Mouse (Mus musculus): ENCODE measurements around the gene Casc3. TPM values are rescaled to one million over a fixed set of nuclear protein-coding genes. Genes with fewer than 3 reads are reported as not detected.
"Not testable (repeated sequence)": the region's sequence is repeated elsewhere in the genome, so short reads cannot be mapped to it uniquely, and the experiment has no call there.

Gene Casc3
- total RNA-seq, 2 experiments from 2014 or later, result 56.7 to 59.7 TPM

DNA sequence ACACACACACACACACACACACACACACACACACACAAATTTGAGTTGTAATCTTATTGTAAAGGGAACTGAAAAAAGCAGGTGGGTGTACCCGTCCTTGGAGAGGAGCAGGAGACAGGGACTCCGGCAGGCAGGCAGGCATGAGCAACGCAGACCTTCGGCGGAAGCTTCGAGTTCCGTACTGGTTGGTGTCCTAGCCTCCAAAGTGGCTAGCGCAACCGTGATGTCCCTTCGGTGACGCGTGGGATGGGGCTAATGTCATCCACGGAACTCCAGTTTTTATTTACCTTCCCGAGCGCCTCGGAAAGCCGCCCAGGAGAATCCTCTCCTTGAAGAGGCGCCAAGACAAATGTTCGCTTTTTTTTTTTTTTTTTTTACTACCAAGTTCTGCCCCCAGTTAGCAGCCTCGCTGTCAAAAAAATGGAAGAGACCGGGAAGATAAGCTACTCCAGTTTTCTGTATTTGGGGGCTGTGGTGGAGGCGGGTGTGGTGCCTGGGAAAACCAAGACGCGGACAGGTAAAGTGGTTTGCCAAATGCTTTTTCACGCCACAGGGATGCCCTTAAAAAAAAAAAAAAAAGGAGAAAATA lies 15.4 kb upstream of the Casc3 start:
- DNase-seq (ENCODE audit: low spot score in 2 of 2), result no peak

GRCm38 (mm10) chr11:98789824-98790223 lies 14.9 kb upstream of the Casc3 start:
- DNase-seq (ENCODE audit: low spot score in 2 of 2), result no peak

GRCm38 (mm10) chr11:98790631-98791205 lies 14.0 kb upstream of the Casc3 start:
- DNase-seq (ENCODE audit: low spot score in 2 of 2), result no peak

GRCm38 (mm10) chr11:98791448-98791847 lies 13.3 kb upstream of the Casc3 start:
- DNase-seq (ENCODE audit: low spot score in 2 of 2), result no peak

- no peak for DNase-seq (ENCODE audit: low spot score in 2 of 2)
Observed at GRCm38 (mm10) chr11:98792081-98792480, 12.6 kb upstream of the Casc3 start.

- peak in 1 of 2 experiments; percentile 84 for DNase-seq (ENCODE audit: low spot score in 2 of 2)
Observed at GRCm38 (mm10) chr11:98794469-98795014, 10.2 kb upstream of the Casc3 start.

DNA sequence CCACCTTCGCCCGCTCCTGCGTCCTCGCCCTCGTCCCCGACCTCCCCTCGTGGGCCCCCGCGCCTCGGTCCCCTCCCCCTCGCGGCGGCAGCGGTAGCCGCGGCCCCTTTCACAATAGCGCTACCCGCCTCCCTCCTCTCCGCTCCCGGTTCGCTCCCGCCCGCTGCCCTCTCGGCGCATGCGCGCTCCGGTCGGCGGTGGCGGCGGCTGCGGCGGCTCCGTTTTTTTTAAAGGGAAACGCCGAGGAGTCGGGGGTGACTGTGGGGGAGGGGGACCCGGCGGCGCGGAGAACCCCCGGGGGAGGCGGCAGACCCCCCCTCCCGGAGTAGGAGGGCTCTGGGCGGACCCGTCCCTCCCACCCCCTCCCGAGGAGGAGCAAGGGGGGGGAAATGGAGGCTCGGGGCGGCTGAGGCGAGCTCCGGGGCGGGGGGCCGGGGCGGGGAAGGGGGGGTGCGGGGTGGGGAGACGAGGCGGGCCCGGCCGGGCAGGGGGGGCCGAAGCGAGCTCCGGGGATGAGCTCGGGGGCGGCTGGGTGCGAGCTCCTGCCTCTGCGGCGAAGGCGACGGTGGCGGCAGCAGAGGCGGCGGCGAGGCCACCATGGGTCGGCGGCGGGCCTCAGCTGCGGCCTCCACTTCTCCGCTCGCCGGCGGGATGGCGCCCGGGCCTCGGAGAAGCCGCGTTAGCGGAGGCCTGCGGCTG lies 9.5 kb upstream of the Casc3 start, which contains the start of gene Msl1:
Gene Msl1 (plus strand): TSS at position 502 of the 699 bp plus-strand sequence.
- peak; percentile 88 to 91 for DNase-seq (ENCODE audit: low spot score in 2 of 2)

GRCm38 (mm10) chr11:98795714-98796514 lies 8.8 kb upstream of the Casc3 start:
- no peak for DNase-seq (ENCODE audit: low spot score in 2 of 2)

DNA sequence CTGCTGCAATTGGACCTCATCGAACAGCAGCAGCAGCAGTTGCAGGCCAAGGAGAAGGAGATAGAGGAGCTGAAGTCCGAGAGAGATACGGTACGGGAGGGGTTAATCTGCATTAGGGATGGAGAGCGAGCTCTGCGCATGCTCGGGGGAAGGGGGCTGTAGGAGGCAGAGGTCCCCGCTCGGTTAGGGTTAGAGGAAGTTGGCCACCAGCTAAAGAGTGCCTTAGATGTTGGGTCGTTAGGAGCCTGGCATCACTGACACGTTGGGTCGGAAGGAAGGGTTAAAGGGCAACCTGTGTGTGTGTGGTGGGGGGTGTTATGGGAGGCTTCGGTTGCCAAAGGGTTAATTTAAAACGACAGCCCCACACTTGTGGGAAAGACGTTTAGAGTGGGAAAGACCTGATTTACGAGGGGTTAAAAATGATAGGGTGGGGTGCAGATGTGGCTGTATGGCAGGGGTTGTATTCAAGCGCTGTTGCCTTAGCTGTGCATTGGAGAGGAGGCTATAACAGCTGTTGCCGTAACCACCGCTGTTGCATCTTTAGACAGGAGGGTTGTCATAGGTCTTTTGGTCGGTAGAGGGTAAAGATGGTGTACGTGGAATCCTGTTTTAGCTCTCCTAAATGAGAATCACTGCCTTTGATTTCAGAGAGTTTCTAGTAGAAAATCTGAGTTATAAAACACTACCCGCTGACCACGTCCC lies 8.0 kb upstream of the Casc3 start:
- DNase-seq (ENCODE audit: low spot score in 2 of 2), result peak; percentile 87 to 88

GRCm38 (mm10) chr11:98797306-98797705 lies 7.4 kb upstream of the Casc3 start:
- peak in 1 of 2 experiments; percentile 26 for DNase-seq (ENCODE audit: low spot score in 2 of 2)

DNA sequence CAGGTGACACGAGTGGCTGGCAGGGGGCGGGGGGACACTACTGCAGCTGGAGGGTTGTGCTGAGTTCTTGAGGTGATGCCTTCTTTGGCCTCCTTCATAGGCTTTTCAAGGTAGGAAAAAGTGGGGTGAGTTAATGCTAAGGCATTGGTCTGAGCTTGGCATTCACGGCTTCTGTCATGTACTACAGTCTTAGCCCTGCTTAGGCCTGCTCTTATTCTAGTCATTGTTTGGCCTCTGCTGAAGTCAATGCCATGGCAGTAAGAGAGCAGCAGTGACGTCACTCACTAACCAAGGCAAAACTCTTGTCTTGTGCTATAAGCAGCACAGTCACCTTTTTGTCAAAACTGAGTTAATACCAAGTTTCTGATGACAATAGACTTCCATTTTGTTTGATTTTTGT lies 6.8 kb upstream of the Casc3 start:
- DNase-seq (ENCODE audit: low spot score in 2 of 2), result no peak

GRCm38 (mm10) chr11:98808417-98808816 lies 3.7 kb downstream of the Casc3 start:
- DNase-seq (ENCODE audit: low spot score in 2 of 2), result no peak

- DNase-seq (ENCODE audit: low spot score in 2 of 2), result peak; percentile 97 to 99
Observed at GRCm38 (mm10) chr11:98809457-98810290, 5.0 kb downstream of the Casc3 start.

DNA sequence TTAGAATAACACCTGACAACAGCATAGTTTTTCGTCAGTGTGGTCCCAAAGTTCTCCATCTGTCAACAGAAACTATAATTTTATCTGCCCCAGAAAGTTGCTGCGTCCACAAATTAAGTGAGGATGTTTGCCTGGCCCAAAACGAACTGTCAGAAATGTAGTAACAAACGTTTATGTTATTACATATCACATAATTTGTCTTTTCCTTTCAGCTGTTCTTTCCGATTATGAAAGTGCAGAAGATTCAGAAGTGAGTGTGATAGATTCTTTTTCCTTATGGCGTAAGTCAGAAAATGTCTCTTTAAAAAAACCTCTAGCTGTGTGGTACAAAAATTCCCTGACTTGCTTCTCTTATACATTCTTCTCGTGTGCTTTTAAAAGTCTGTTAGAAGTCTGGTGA lies 6.0 kb downstream of the Casc3 start:
- DNase-seq (ENCODE audit: low spot score in 2 of 2), result no peak

DNA sequence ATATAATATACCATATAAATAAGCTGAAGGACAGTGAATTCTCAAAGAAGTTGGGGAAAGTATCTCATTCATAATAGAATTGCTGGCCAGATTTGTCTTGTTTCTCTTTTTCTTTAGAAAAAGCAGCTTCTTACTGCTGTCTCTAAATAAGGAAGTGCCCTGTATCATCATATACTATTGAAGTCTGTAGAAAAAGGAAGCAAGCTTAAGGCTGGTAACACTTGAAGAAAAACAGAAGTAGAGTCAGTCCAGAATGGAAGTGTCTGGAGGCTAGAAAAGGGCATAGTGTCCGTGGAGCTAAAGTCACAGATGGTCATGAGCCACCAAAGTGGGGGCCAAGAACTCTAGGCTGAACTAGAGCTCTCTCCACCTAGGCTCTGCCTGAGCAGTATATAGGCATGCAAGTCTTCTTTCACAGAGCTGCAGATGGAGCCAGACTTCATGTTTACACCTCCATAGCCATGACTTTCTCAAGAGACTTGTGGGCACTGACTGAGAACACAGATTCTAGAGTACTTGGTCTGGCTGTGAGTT lies 12.1 kb downstream of the Casc3 start:
- DNase-seq (ENCODE audit: low spot score in 2 of 2), result no peak

- no peak for DNase-seq (ENCODE audit: low spot score in 2 of 2)
Observed at GRCm38 (mm10) chr11:98820968-98821367, 16.3 kb downstream of the Casc3 start.

DNA sequence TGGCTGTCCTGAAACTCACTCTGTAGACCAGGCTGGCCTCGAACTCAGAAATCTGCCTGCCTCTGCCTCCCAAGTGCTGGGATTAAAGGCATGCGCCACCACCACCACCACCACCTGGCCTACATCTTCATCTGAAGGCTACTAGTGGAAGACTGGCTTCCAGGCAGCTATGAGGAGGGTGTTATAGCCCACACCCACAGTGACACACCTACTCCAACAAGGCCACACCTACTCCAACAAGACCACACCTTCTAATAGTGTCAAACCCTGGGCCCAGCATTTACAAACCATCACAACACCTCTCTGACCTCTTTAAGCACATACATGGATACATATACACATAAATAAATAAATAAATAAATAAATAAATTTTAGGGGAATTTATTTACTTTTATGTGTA lies 21.4 kb downstream of the Casc3 start:
- not testable (repeated sequence) for DNase-seq (ENCODE audit: low spot score in 2 of 2)

GRCm38 (mm10) chr11:98827877-98828276 lies 23.2 kb downstream of the Casc3 start:
- no peak for DNase-seq (ENCODE audit: low spot score in 2 of 2)

DNA sequence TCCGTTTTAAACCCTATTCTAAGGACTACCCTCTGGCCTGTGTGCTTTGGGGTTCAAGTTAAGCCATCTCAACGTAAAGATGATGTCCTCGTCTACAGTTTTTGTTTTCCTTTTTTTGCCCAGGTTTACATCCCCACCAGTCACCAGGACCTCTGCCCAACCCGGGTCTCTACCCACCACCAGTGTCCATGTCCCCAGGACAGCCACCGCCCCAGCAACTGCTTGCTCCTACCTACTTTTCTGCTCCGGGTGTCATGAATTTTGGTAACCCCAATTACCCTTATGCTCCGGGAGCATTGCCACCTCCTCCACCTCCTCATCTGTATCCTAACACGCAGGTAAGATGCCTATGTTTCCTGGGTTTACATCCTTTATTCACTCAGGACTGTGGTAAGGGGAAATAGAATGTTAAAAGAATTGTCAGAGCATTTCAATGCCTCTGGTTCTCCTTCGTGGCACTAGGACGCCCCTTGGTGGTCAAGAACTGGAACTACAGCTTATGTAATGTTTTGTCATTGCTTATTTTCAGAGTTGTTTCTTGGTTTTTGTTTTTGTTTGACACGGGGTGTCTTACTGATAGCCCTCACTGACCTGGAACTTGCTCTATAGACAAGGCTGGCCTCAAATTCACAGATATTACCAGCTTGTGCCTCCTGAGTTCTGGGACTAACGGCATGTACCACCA lies 24.5 kb downstream of the Casc3 start:
- DNase-seq (ENCODE audit: low spot score in 2 of 2), result no peak
